Mouse (Mus musculus) MEL (cell line): ENCODE data around the gene Tmem256. TPM values are rescaled to one million over a fixed set of nuclear protein-coding genes. Genes with fewer than 3 reads are reported as not detected.

Source experiments
- DNase-seq: peaks from one replicate; pipeline ENCODE4 v3.0.0; 2011; ENCODE audit warnings: low read depth, low spot score
- H3K27ac ChIP-seq: 2 replicates; pipeline ENCODE4 v1.5.1; 2012; ENCODE audit warnings: low read depth, mild to moderate bottlenecking, control low read depth, low read length, moderate library complexity; ENCODE audit not compliant: control insufficient read depth
- H3K27me3 ChIP-seq, 2 experiments: fragments of 150-350 bp in 1 of 2; sonication (generic) in 1 of 2; 2 replicates each; pipeline ENCODE4 v1.6.1; 2012; ENCODE audit warnings: low read length in 2 of 2, mild to moderate bottlenecking in 2 of 2, improper control_type of control experiment in 1 of 2, moderate library complexity in 1 of 2; ENCODE audit not compliant: insufficient read depth in 2 of 2, control insufficient read depth in 1 of 2
- H3K36me3 ChIP-seq, 2 experiments: 2 replicates each; pipeline ENCODE4 v1.6.1; 2012 to 2014; ENCODE audit warnings: low read length in 2 of 2, improper control_type of control experiment in 1 of 2, inconsistent platforms in 1 of 2, mild to moderate bottlenecking in 1 of 2; ENCODE audit not compliant: insufficient read depth in 2 of 2, control insufficient read depth in 1 of 2
- H3K4me1 ChIP-seq, 2 experiments: fragments of 150-350 bp in 1 of 2; sonication (generic) in 1 of 2; 2 replicates each; pipeline ENCODE4 v1.6.1; 2012; ENCODE audit warnings: low read length in 2 of 2, improper control_type of control experiment in 1 of 2, mild to moderate bottlenecking in 1 of 2; ENCODE audit not compliant: insufficient read depth in 2 of 2, control insufficient read depth in 1 of 2
- H3K4me3 ChIP-seq, 2 experiments: fragments of 150-350 bp in 1 of 2; sonication (generic) in 1 of 2; 2 replicates each; pipeline ENCODE4 v1.5.1; 2012; ENCODE audit warnings: low read depth in 2 of 2, low read length in 2 of 2, mild to moderate bottlenecking in 2 of 2, moderate library complexity in 2 of 2, control low read depth in 1 of 2, improper control_type of control experiment in 1 of 2; ENCODE audit not compliant: control insufficient read depth in 1 of 2, insufficient read depth in 1 of 2
- H3K79me2 ChIP-seq: 2 replicates; pipeline ENCODE4 v1.6.1; 2012; ENCODE audit warnings: mild to moderate bottlenecking, low read length, moderate library complexity; ENCODE audit not compliant: control insufficient read depth, poor library complexity, insufficient read depth
- H3K9ac ChIP-seq: 2 replicates; pipeline ENCODE4 v1.6.1; 2012; ENCODE audit warnings: low read depth, mild to moderate bottlenecking, control low read depth, low read length, moderate library complexity; ENCODE audit not compliant: control insufficient read depth, poor library complexity, severe bottlenecking
- H3K9me3 ChIP-seq: fragments of 150-350 bp; sonication (generic); replicated peaks from 2 replicates; pipeline ENCODE4 v1.6.1; 2012; ENCODE audit warnings: mild to moderate bottlenecking, low read length, improper control_type of control experiment, moderate library complexity; ENCODE audit not compliant: insufficient read depth
- CTCF ChIP-seq, 3 experiments: IDR thresholded peaks in 2 of 3; conservative IDR thresholded peaks in 1 of 3; 2 replicates each; pipeline ENCODE4 v1.5.1; 2011 to 2012; ENCODE audit warnings: low read length in 3 of 3, low read depth in 2 of 3, mild to moderate bottlenecking in 2 of 3, improper control_type of control experiment in 1 of 3, inconsistent platforms in 1 of 3, mixed read lengths in 1 of 3, moderate library complexity in 1 of 3; ENCODE audit not compliant: control insufficient read depth in 1 of 3, insufficient read depth in 1 of 3, poor library complexity in 1 of 3, severe bottlenecking in 1 of 3
- EP300 ChIP-seq, 2 experiments: IDR thresholded peaks; 2 replicates each; pipeline ENCODE4 v1.6.1; 2011; ENCODE audit warnings: improper control_type of control experiment in 2 of 2, low read length in 2 of 2, low read depth in 1 of 2, mild to moderate bottlenecking in 1 of 2
- GATA1 ChIP-seq: IDR thresholded peaks from 2 replicates; pipeline ENCODE4 v1.6.1; 2011; ENCODE audit warnings: low read depth, low read length, improper control_type of control experiment
- JUND ChIP-seq: IDR thresholded peaks from 2 replicates; pipeline ENCODE4 v1.6.1; 2011; ENCODE audit warnings: low read depth, mild to moderate bottlenecking, improper control_type of control experiment, low read length
- MAX ChIP-seq: IDR thresholded peaks from 2 replicates; pipeline ENCODE4 v1.6.1; 2011; ENCODE audit warnings: low read length, improper control_type of control experiment
- MAZ ChIP-seq: IDR thresholded peaks from 2 replicates; pipeline ENCODE4 v1.6.1; 2012; ENCODE audit warnings: low read depth, mild to moderate bottlenecking, inconsistent platforms, low read length, improper control_type of control experiment
- MXI1 ChIP-seq: IDR thresholded peaks from 2 replicates; pipeline ENCODE4 v1.6.1; 2011; ENCODE audit warnings: mild to moderate bottlenecking, low read depth, low read length, improper control_type of control experiment
- POLR2A ChIP-seq, 2 experiments: IDR thresholded peaks; 2 replicates each; pipeline ENCODE4 v1.6.1; 2011 to 2012; ENCODE audit warnings: low read length in 2 of 2, mild to moderate bottlenecking in 2 of 2, control low read depth in 1 of 2, improper control_type of control experiment in 1 of 2, low read depth in 1 of 2, moderate library complexity in 1 of 2; ENCODE audit not compliant: control insufficient read depth in 1 of 2, insufficient read depth in 1 of 2, poor library complexity in 1 of 2
- RAD21 ChIP-seq: IDR thresholded peaks from 2 replicates; pipeline ENCODE4 v1.6.1; 2011; ENCODE audit warnings: mild to moderate bottlenecking, low read depth, low read length, improper control_type of control experiment
- SIN3A ChIP-seq: IDR thresholded peaks from 2 replicates; pipeline ENCODE4 v1.6.1; 2012; ENCODE audit warnings: low read length, improper control_type of control experiment, inconsistent platforms
- SMC3 ChIP-seq: IDR thresholded peaks from 2 replicates; pipeline ENCODE4 v1.6.1; 2011; ENCODE audit warnings: low read depth, low read length, improper control_type of control experiment
- TAL1 ChIP-seq: IDR thresholded peaks from 2 replicates; pipeline ENCODE4 v1.6.1; 2012; ENCODE audit warnings: mild to moderate bottlenecking, inconsistent platforms, low read length, moderate library complexity, mixed read lengths
- TBP ChIP-seq: IDR thresholded peaks from 2 replicates; pipeline ENCODE4 v1.8.0; 2011; ENCODE audit warnings: low read depth, low read length, improper control_type of control experiment
- UBTF ChIP-seq: IDR thresholded peaks from 2 replicates; pipeline ENCODE4 v1.6.1; 2012; ENCODE audit warnings: low read depth, mild to moderate bottlenecking, inconsistent platforms, low read length, improper control_type of control experiment, moderate library complexity, borderline replicate concordance; ENCODE audit not compliant: insufficient read depth
- ZC3H11A ChIP-seq: IDR thresholded peaks from 2 replicates; pipeline ENCODE4 v1.6.1; 2012; ENCODE audit warnings: low read depth, mild to moderate bottlenecking, inconsistent platforms, low read length, improper control_type of control experiment
- polyA plus RNA-seq, 2 experiments: library from polyadenylated mRNA; stranded (reverse) in 1 of 2; unstranded in 1 of 2; fragments of >175 nt in 1 of 2; fragments of >200 nt in 1 of 2; gene quantifications; 2 replicates each; pipeline versions ENCODE4 v1.2.1 to v1.2.4; 2012; ENCODE audit warnings: low replicate concordance in 2 of 2, low read depth in 1 of 2; ENCODE audit not compliant: insufficient read length in 2 of 2, insufficient read depth in 1 of 2, missing spikeins in 1 of 2
- total RNA-seq: library from RNA; depleted of rRNA; stranded (reverse); fragments of 300-350 nt; gene quantifications from 2 replicates; pipeline ENCODE4 v1.2.3, GENCODE M21; 2012

Gene Tmem256
- total and polyA plus RNA-seq, 3 experiments: 181 to 190 TPM; not detected in 1

DNA sequence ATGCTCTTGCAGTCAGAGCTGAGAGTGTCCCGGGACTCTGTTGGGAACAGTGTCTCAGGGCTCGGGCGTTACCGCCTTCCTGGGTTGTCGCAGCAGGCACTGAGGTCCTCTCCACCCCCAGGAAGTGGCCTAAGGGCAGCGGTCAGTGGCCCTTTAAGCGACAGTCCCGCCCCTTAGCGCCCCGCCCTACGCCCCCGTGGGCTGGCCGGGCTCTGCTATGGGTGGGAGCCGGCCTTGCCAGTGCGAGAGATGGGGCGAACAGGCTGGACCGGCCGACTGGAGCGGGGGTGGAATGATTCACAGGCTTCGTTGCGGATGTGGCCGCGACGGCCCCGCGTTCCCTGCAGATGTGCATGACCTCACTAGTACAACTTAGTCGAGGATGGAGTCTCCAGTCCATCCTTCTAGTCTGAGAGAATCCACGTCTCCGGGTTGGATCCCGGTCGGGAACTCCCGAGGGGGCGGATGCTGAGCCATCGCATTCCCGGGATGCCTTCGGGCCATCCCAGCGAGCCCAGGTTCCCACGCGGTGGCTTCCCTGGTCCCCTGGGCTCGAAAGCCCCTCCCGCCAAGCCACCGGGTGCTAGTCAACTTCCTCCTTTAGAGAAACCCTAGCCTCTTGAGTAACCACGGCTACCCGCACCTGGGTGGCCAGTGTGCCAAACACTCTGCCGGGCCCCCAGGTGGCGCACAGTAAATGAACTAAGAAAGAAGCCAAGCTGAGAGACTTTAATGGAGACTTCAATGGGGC, 42.7 kb downstream of the Tmem256 start, which contains the start of gene Kctd11:
Kctd11 (minus strand) TSS at position 554 of the 751 bp plus-strand sequence.
- no peaks in the 10 kb centered on the region for H3K79me2 ChIP-seq
- 0 out of 2 replicates have a peak within 1 kb of the TSS, but pooled peaks have one; percentile 10 for H3K9ac ChIP-seq
- DNase-seq: peak; percentile 51
- TF ChIP-seq SMC3 (0 out of 2 replicates have a peak, but pooled peaks have one; percentile 20), SIN3A (0 out of 2 replicates have a peak, but pooled peaks have one; percentile 18), MXI1 (no peak), TAL1 (no peak), JUND (no peak), MAX (0 out of 2 replicates have a peak, but pooled peaks have one; percentile 21), CTCF (IDR thresholded peaks at IDR 0.05 in 2 of 3, conservative IDR thresholded peaks at IDR 0.05 in 1 of 3; ENCODE audit: control insufficient read depth in 1 of 3, insufficient read depth in 1 of 3, low read depth in 2 of 3, low read length in 3 of 3, poor library complexity in 1 of 3, severe bottlenecking in 1 of 3) (peak in 2 of 3 experiments; percentile 13 to 22; a peak in 2 of 6 replicates), MAZ (peak; percentile 24; the same call in 1 of the 2 replicates)
- no peaks in the 10 kb centered on the region for H3K27me3 ChIP-seq
- no peaks in the 10 kb centered on the region for H3K9me3 ChIP-seq
- H3K27ac ChIP-seq: no peak within 1 kb of the TSS
- H3K4me1 ChIP-seq: peaks cover 14 to 61% of the 10 kb centered on the region in 2 experiments
- H3K4me3 ChIP-seq: peak within 1 kb of the TSS in 1 of 2 experiments; percentile 30; a peak in 2 of 4 replicates
- H3K36me3 ChIP-seq: peaks cover 0 to 37% of the 10 kb centered on the region in 2 experiments; a peak in 2 of 4 replicates

DNA sequence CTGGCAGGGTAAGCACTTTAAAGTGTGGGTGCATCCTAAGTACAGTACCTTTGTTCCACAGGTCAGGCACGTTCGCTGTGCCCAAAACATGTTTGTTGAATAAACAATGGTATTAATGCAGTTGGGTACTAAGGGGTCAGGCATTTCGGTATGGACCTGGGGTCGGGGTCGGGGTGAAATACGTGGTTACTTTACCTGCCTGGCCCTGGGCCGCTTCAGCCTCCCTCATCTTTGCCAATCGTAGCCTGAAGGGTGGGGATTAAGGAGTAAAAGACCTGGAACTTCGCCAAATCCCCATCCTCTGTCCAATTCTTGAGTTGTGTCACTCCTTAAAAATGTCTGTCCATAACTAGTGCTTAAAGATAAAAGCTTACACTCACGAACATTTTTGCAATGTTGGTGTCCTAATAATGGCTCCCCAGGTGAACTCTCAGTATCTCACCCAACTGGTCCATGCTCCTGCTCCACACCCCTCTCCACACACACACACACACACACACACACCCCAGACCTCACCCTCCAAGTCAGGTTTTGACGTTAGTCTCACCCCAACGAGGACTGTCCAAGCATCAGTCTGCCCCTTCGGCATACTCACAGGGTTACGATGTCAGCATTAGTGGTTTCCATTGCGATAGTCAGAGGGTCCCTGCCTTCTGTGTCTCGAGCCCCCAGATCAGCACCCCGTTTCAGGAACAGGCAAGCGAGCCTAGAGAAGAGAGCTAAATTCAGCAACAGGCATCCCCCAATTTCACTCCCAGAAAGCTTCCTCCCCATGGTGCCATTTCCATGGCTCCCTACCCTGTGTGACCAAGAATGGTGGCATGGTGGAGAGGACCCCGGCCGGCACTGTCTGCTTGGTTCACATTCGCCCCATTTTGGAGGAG, 43.7 kb downstream of the Tmem256 start:
- TF ChIP-seq POLR2A (IDR thresholded peaks at IDR 0.05; ENCODE audit: control insufficient read depth in 1 of 2, insufficient read depth in 1 of 2, low read depth in 1 of 2, low read length in 2 of 2, poor library complexity in 1 of 2) (no peak), TBP (no peak), JUND (no peak), MXI1 (no peak), EP300 (IDR thresholded peaks at IDR 0.05; ENCODE audit: low read depth in 1 of 2, low read length in 2 of 2) (no peak), GATA1 (no peak), RAD21 (no peak), ZC3H11A (no peak), UBTF (no peak)
- Histone ChIP-seq H3K27ac (no peak overlapping the region), H3K4me1 (peaks cover 14 to 55% of the 10 kb centered on the region in 2 experiments)

More for the DNA sequence above, 43.7 kb downstream of the Tmem256 start:
- Histone ChIP-seq H3K79me2 (no peaks in the 10 kb centered on the region), H3K36me3 (peaks cover 0 to 35% of the 10 kb centered on the region in 2 experiments; a peak in 2 of 4 replicates), H3K9me3 (no peaks in the 10 kb centered on the region), H3K27me3 (no peaks in the 10 kb centered on the region), H3K9ac (no peak overlapping the region), H3K4me3 (no peak overlapping the region)
- no peak for DNase-seq
